Mouse (Mus musculus) limb, embryonic 11.5 days (tissue): ENCODE results near the gene Slc6a13. TPM values are rescaled to one million over a fixed set of nuclear protein-coding genes. Genes with fewer than 3 reads are reported as not detected.

Experiments used
- ATAC-seq: fragments of 200-750 bp; cut with Nextera tagmentation; 2 replicates; pipeline ENCODE4 v1.8.0; 2017; ENCODE audit warnings: low read depth; ENCODE audit not compliant: insufficient number of reproducible peaks, low FRiP score, low TSS enrichment
- DNase-seq: peaks from one replicate; pipeline ENCODE4 v3.0.0-alpha.2; 2015; ENCODE audit warnings: low spot score
- H3K27ac ChIP-seq: fragments of 300-500 bp; sonication (generic); replicated peaks from 2 replicates; pipeline ENCODE4 v1.5.1; 2014; ENCODE audit warnings: low read depth, mild to moderate bottlenecking, low read length
- H3K27me3 ChIP-seq: fragments of 300-500 bp; sonication (generic); 2 replicates; pipeline ENCODE4 v1.6.1; 2014; ENCODE audit warnings: mild to moderate bottlenecking, low read length, mixed read lengths; ENCODE audit not compliant: control insufficient read depth, insufficient read depth
- H3K36me3 ChIP-seq: fragments of 300-500 bp; sonication (generic); 2 replicates; pipeline ENCODE4 v1.6.1; 2014; ENCODE audit warnings: mild to moderate bottlenecking, low read length, moderate library complexity, mixed read lengths; ENCODE audit not compliant: control insufficient read depth, insufficient read depth
- H3K4me1 ChIP-seq: fragments of 300-500 bp; sonication (generic); 2 replicates; pipeline ENCODE4 v1.6.1; 2014; ENCODE audit warnings: low read length, mixed read lengths; ENCODE audit not compliant: control insufficient read depth, insufficient read depth
- H3K4me2 ChIP-seq: fragments of 300-500 bp; sonication (generic); 2 replicates; pipeline ENCODE4 v1.6.1; 2014; ENCODE audit warnings: low read depth, mild to moderate bottlenecking, moderate library complexity; ENCODE audit not compliant: severe bottlenecking
- H3K4me3 ChIP-seq: fragments of 300-500 bp; sonication (generic); 2 replicates; pipeline ENCODE4 v1.5.1; 2014; ENCODE audit warnings: low read depth, low read length
- H3K9ac ChIP-seq: fragments of 300-500 bp; sonication (generic); 2 replicates; pipeline ENCODE4 v1.6.1; 2014; ENCODE audit warnings: mild to moderate bottlenecking, low read length
- H3K9me3 ChIP-seq: fragments of 300-500 bp; sonication (generic); 2 replicates; pipeline ENCODE4 v1.6.1; 2016; ENCODE audit warnings: low read length; ENCODE audit not compliant: control insufficient read depth
- WGBS: fragments of 180-500 bp; shearing (Covaris S2); extraction: QIAGEN DNeasy Blood & Tissue Kit; methylation state at CpG from one replicate; pipeline ENCODE4 v1.1.7; 2014; 5-methylcytosine and 5-hydroxymethylcytosine counted together
- polyA plus RNA-seq: library from polyadenylated mRNA; unstranded; fragments of >200 nt; fragmentation: Nextera tagmentation; extraction: Ambion mirVana; gene quantifications from 2 replicates; pipeline ENCODE4 v1.2.1, GENCODE M21; 2014

The Slc6a13 gene
- polyA plus RNA-seq = 0.81 and 1.3 TPM in 2 replicates

GRCm38 (mm10) chr6:121299954-121300353 lies at the start of gene Slc6a13:
TSS of gene Slc6a13 (plus strand) at chr6:121300227.
- Histone ChIP-seq H3K27me3 (no peaks in the 10 kb centered on the region), H3K9me3 (no peaks in the 10 kb centered on the region), H3K9ac (no peak within 1 kb of the TSS), H3K36me3 (no peaks in the 10 kb centered on the region), H3K4me3 (no peak within 1 kb of the TSS), H3K4me2 (peak within 1 kb of the TSS; percentile 22), H3K27ac (no peak within 1 kb of the TSS), H3K4me1 (peaks cover 2% of the 10 kb centered on the region; the same call in 1 of the 2 replicates)
- DNase-seq (peak; percentile 64), ATAC-seq (peak; percentile 55; the same call in 1 of the 2 replicates)
- 3% methylated on average over 11 of the region's 11 CpGs for WGBS

DNA sequence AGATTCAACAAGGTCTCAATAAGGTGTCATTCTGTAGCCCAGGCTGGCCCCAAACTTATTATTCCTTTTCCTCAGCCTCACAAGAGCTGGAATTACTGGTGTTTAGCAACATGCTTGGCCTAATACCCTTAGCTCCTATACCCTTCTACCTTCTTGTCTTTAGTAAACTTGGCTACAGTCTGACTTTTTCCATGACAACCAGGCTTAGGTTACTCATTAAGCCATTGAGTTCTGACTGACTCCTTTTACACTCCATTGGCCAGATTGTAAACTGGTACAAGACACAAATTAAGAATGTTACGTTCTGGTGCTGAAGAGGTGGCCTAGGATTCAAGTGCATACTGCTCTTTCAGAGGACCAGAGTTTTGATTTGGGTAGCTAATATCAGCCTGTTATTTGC lies 49.6 kb upstream of the Slc6a13 start:
- Histone ChIP-seq H3K27me3 (no peaks in the 10 kb centered on the region), H3K4me2 (no peak overlapping the region), H3K9me3 (no peaks in the 10 kb centered on the region), H3K27ac (no peak overlapping the region), H3K9ac (no peak overlapping the region), H3K4me1 (0 out of 2 replicates have a peak, but pooled peaks cover 3% of the 10 kb centered on the region), H3K36me3 (no peaks in the 10 kb centered on the region), H3K4me3 (no peak overlapping the region)
- no peak for DNase-seq
- no peak for ATAC-seq
- WGBS = 71% methylated on average over 1 of the region's 1 CpGs

GRCm38 (mm10) chr6:121251256-121251655 lies 48.8 kb upstream of the Slc6a13 start:
- no peaks in the 10 kb centered on the region for H3K27me3 ChIP-seq
- no peak overlapping the region for H3K4me2 ChIP-seq
- no peaks in the 10 kb centered on the region for H3K9me3 ChIP-seq
- H3K9ac ChIP-seq = no peak overlapping the region
- WGBS = 74% methylated on average over 5 of the region's 5 CpGs
- no peak overlapping the region for H3K27ac ChIP-seq
- no peak for ATAC-seq
- 0 out of 2 replicates have a peak, but pooled peaks cover 3% of the 10 kb centered on the region for H3K4me1 ChIP-seq
- no peaks in the 10 kb centered on the region for H3K36me3 ChIP-seq
- H3K4me3 ChIP-seq = no peak overlapping the region
- no peak for DNase-seq

- Histone ChIP-seq H3K4me1 (no peaks in the 10 kb centered on the region), H3K4me3 (no peak overlapping the region), H3K27ac (no peak overlapping the region), H3K36me3 (no peaks in the 10 kb centered on the region), H3K9ac (no peak overlapping the region), H3K9me3 (no peaks in the 10 kb centered on the region), H3K4me2 (no peak overlapping the region), H3K27me3 (no peaks in the 10 kb centered on the region)
- DNase-seq (peak; percentile 82), ATAC-seq (no peak)
- 32% methylated on average over 9 of the region's 9 CpGs for WGBS
Observed at GRCm38 (mm10) chr6:121260548-121260947, 39.5 kb upstream of the Slc6a13 start.

- H3K36me3 ChIP-seq = no peaks in the 10 kb centered on the region
- no peak overlapping the region for H3K4me3 ChIP-seq
- no peak overlapping the region for H3K4me2 ChIP-seq
- 82% methylated on average over 8 of the region's 8 CpGs for WGBS
- no peaks in the 10 kb centered on the region for H3K9me3 ChIP-seq
- H3K27ac ChIP-seq = no peak overlapping the region
- no peak overlapping the region for H3K9ac ChIP-seq
- ATAC-seq (no peak), DNase-seq (no peak)
- no peaks in the 10 kb centered on the region for H3K27me3 ChIP-seq
- no peaks in the 10 kb centered on the region for H3K4me1 ChIP-seq
Observed at GRCm38 (mm10) chr6:121261233-121261632, 38.8 kb upstream of the Slc6a13 start.

- Histone ChIP-seq H3K4me3 (no peak overlapping the region), H3K27me3 (no peaks in the 10 kb centered on the region), H3K9me3 (no peaks in the 10 kb centered on the region), H3K4me2 (no peak overlapping the region), H3K9ac (no peak overlapping the region), H3K27ac (no peak overlapping the region), H3K36me3 (no peaks in the 10 kb centered on the region), H3K4me1 (no peaks in the 10 kb centered on the region)
- DNase-seq (no peak), ATAC-seq (no peak)
- 87% methylated on average over 10 of the region's 10 CpGs for WGBS
Observed at GRCm38 (mm10) chr6:121262004-121262403, 38.0 kb upstream of the Slc6a13 start.

- WGBS = 93% methylated on average over 11 of the region's 11 CpGs
- Histone ChIP-seq H3K4me2 (no peak overlapping the region), H3K4me1 (no peaks in the 10 kb centered on the region), H3K27me3 (no peaks in the 10 kb centered on the region), H3K4me3 (no peak overlapping the region), H3K9me3 (no peaks in the 10 kb centered on the region), H3K9ac (no peak overlapping the region), H3K27ac (no peak overlapping the region), H3K36me3 (no peaks in the 10 kb centered on the region)
- ATAC-seq = no peak
- no peak for DNase-seq
Observed at GRCm38 (mm10) chr6:121262496-121262895, 37.5 kb upstream of the Slc6a13 start.

DNA sequence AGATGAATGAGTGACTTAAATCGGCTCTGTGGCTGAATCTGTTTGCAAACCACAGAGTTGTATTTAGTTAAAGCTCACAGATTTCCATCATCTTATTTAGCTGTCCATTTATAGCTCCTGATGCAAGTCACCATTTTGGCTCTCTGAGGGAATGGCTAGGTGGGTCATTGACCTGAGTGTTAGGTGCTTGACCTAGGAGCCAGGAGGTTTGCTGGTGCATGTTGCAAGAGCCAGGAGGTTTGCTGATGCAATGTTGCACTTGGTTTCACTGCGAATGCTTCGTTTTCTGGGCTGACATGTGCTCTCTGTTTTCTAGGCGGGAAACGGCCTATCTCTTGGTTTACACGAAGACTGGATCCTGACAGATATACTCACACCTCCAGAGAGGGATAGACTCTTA lies 29.9 kb upstream of the Slc6a13 start:
- Histone ChIP-seq H3K36me3 (no peaks in the 10 kb centered on the region), H3K4me2 (no peak overlapping the region), H3K27me3 (no peaks in the 10 kb centered on the region), H3K4me3 (no peak overlapping the region), H3K9me3 (no peaks in the 10 kb centered on the region), H3K4me1 (no peaks in the 10 kb centered on the region), H3K9ac (no peak overlapping the region), H3K27ac (no peak overlapping the region)
- WGBS = 85% methylated on average over 6 of the region's 6 CpGs
- ATAC-seq (no peak), DNase-seq (no peak)

DNA sequence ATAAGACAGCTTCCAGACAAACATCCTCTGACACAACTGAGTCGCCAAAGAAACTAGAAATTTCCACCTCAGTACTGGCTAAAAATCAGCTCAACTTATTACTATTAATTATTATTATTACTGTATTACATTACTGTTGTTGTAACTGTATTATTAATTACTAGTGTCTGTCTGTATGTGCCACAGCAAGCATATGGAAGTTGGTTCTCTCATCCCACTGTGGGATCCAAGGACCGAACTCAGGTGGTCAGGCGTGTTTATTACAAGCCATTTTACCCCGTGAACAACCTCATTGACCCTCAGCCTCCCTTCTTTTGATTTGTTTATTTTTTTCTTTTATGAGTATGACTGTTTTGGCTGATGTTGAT lies 28.3 kb upstream of the Slc6a13 start:
- Histone ChIP-seq H3K4me3 (no peak overlapping the region), H3K27me3 (no peaks in the 10 kb centered on the region), H3K36me3 (no peaks in the 10 kb centered on the region), H3K9me3 (no peaks in the 10 kb centered on the region), H3K4me2 (no peak overlapping the region), H3K27ac (no peak overlapping the region), H3K4me1 (no peaks in the 10 kb centered on the region), H3K9ac (no peak overlapping the region)
- ATAC-seq (no peak; the same call in 1 of the 2 replicates), DNase-seq (no peak)
- WGBS = 8% methylated on average over 4 of the region's 4 CpGs
